Mouse (Mus musculus) megakaryocyte, embryonic 14.5 days (primary cell): ENCODE measurements at regions not wholly inside any gene's neighbourhood (a gene's known extent, or its start where the extent isn't known, plus 50 kb on each side); places are given as distances from the start of the nearest gene placed in this dataset.

Experiments used
- FLI1 ChIP-seq: IDR thresholded peaks from 2 replicates; pipeline ENCODE4 v1.6.1; 2012; ENCODE audit warnings: low read length, inconsistent platforms, mixed read lengths
- GATA1 ChIP-seq: IDR thresholded peaks from 3 replicates; pipeline ENCODE4 v1.6.1; 2012; ENCODE audit warnings: mixed read lengths, low read length, inconsistent platforms, borderline replicate concordance

- TF ChIP-seq GATA1 (no peak), FLI1 (no peak)
These were observed 262.1 kb upstream of the Ppargc1a start for GRCm38 (mm10) chr5:51829606-51830005.
